20 mouse cellular contexts compared by ENCODE assay signal in genomic region chr19:36204965-36205718, GRCm38 (mm10).
DNase-seq lines count a peak whose midpoint lies in the region; ATAC-seq lines count a peak whose summit lies in the region.
"Had no signal": no experiment of that assay in that cellular context is flagged by ENCODE, and none has a peak within 500 bp of the region (broad histone marks: within the 10 kb centered on the region; RNA-seq: fewer than 3 reads in every experiment).

No protein-coding gene starts in this region.

- H3K36me3 ChIP-seq in splenic B cell, adult 2 months (ENCODE audit: control insufficient read depth, insufficient read depth, low read length, poor library complexity, severe bottlenecking) = no peaks in the 10 kb centered on the region
- H3K36me3 ChIP-seq: embryonic facial prominence, embryonic 10.5 days; embryonic facial prominence, embryonic 12.5 days; forebrain, embryonic 15.5 days; G1E had no signal

- DNase-seq in frontal cortex, postnatal 36 days (ENCODE audit: low spot score in 2 of 2) = no peak
- peak; percentile 88 for DNase-seq in A20 (ENCODE audit: low read depth, low spot score)
- peak; percentile 27 for DNase-seq in splenic B cell, adult 2 months (ENCODE audit: low read depth, low spot score)
- no peak for DNase-seq in adrenal gland, postnatal 4 days (ENCODE audit: low spot score in 2 of 2)
- DNase-seq: adrenal gland, adult 2 months; adrenal gland, postnatal 10 days; adrenal gland, postnatal 25 days; cerebellum, adult 11-12 months; cerebellum, adult 2 months; cerebellum, adult 9-10 months; cerebellum, postnatal 10 days; cerebellum, postnatal 25 days; forebrain, postnatal 0 days had no signal

- ATAC-seq in frontal cortex, adult (ENCODE audit: low TSS enrichment) = peak; percentile 42; the same call in 1 of the 2 replicates
- ATAC-seq: forebrain, embryonic 13.5 days; forebrain, embryonic 15.5 days; forebrain, postnatal 0 days; Patski had no signal

- H3K27me3 ChIP-seq in splenic B cell, adult 2 months (ENCODE audit: control insufficient read depth, insufficient read depth, low read length, poor library complexity, severe bottlenecking) = no peaks in the 10 kb centered on the region
- H3K27me3 ChIP-seq: embryonic facial prominence, embryonic 12.5 days; forebrain, embryonic 13.5 days; forebrain, embryonic 15.5 days; Patski had no signal

Comparison
In these comparisons a context has a peak if more than half of its experiments do, and no peak if none do; other contexts are left out.
1. DNase-seq: peak in A20 (single experiment) and splenic B cell, adult 2 months (single experiment); none in frontal cortex, postnatal 36 days (0 of 2) and adrenal gland, postnatal 4 days (0 of 2).